Comparison of ENCODE assay signal across 8 mouse cellular contexts in genomic region chr1:180813885-180814740, GRCm38 (mm10). TPM values are rescaled to one million over a fixed set of nuclear protein-coding genes. Genes with fewer than 3 reads are reported as not detected.
A peak's percentile ranks its signal among the peaks of the same experiment; 100 is the strongest.
DNase-seq lines count a peak whose midpoint lies in the region; ATAC-seq and TF ChIP-seq lines count a peak whose summit lies in the region.

Gene H3f3a, minus strand, starts transcription at chr1:180813943.

- ATAC-seq in Patski = peak; percentile 49
- ATAC-seq in hindbrain, embryonic 14.5 days (ENCODE audit: low FRiP score) = peak; percentile 82

- H3K27me3 ChIP-seq in Patski = no peaks in the 10 kb centered on the region
- no peaks in the 10 kb centered on the region for H3K27me3 ChIP-seq in hindbrain, embryonic 14.5 days (ENCODE audit: control insufficient read depth, insufficient read depth, low read length)

- POLR2A ChIA-PET in Patski (lab: Charles Lee) = interaction anchor here (0.6 to 4.0 kb wide), 7 partner anchors 12 to 52 kb away, joined by 3 to 20 read pairs (median 4); partner anchors contain the start of gene Sde2

- no peaks in the 10 kb centered on the region for H3K9me3 ChIP-seq in hindbrain, embryonic 14.5 days (ENCODE audit: control insufficient read depth, low read length)

- H3K4me3 ChIP-seq in gastrocnemius, adult 2 months = peak within 1 kb of the TSS; percentile 99
- H3K4me3 ChIP-seq in hindbrain, embryonic 14.5 days (replicated peaks; ENCODE audit: low read length) = peak within 1 kb of the TSS; percentile 81

- intact Hi-C loops in gastrocnemius, adult 2 months (cut with DNase I) = loop anchor here (1.0 to 5.0 kb wide), 3 partner anchors 34 to 87 kb away; partner anchors contain the start of gene Acbd3

- peak within 1 kb of the TSS; percentile 67 for H3K4me2 ChIP-seq in hindbrain, embryonic 14.5 days (replicated peaks)

- CTCF ChIA-PET in Patski (lab: Charles Lee) = interaction anchor here (1.0 to 1.4 kb wide), 2 partner anchors 12 to 36 kb away, joined by 4 to 7 read pairs; no protein-coding TSS in a partner anchor

- 1% methylated on average over 55 of the region's 69 CpGs for WGBS in hindbrain, embryonic 14.5 days

- peaks cover 38% of the 10 kb centered on the region for H3K4me1 ChIP-seq in hindbrain, embryonic 14.5 days (replicated peaks; ENCODE audit: control insufficient read depth, insufficient read depth, low read length)

- in situ Hi-C loops in Patski (cut with MboI; ENCODE audit: low pct_unique_long_range_greater_than_20kb) = no loop called here

- no peak for TF ChIP-seq CTCF in Patski (IDR thresholded peaks at IDR 0.05)
- TF ChIP-seq CTCF in gastrocnemius, adult 2 months (IDR thresholded peaks at IDR 0.05) = no peak

- peaks cover 20% of the 10 kb centered on the region for H3K36me3 ChIP-seq in hindbrain, embryonic 14.5 days (replicated peaks; ENCODE audit: control insufficient read depth, insufficient read depth)

- H3K27ac ChIP-seq in gastrocnemius, adult 2 months = peak within 1 kb of the TSS; percentile 94
- H3K27ac ChIP-seq in hindbrain, embryonic 14.5 days = peak within 1 kb of the TSS; percentile 100

- no peak for DNase-seq in Patski (ENCODE audit: low read depth, low spot score)
- DNase-seq in cerebellum, adult 18-20 months = peak; percentile 79 to 94
- peak; percentile 94 for DNase-seq in gastrocnemius, adult 2 months
- peak; percentile 62 for DNase-seq in hindbrain, embryonic 14.5 days (ENCODE audit: low spot score)
- DNase-seq in left cerebral cortex, adult 11 months (ENCODE audit: low spot score) = peak; percentile 66
- peak; percentile 90 for DNase-seq in lung, postnatal 14 days
- DNase-seq in right cerebral cortex, postnatal 14 days = peak; percentile 78
- DNase-seq in urinary bladder, postnatal 36 days (ENCODE audit: low spot score in 2 of 2) = peak; percentile 83

- peak within 1 kb of the TSS; percentile 92 for H3K9ac ChIP-seq in hindbrain, embryonic 14.5 days

RNA-seq across cellular contexts. Expression of gene H3f3a, which starts in this region (rescaled TPM):
- polyA plus RNA-seq in Patski (2021) = 683 TPM
- 100 to 1,000 TPM; 314 to 379 TPM for total RNA-seq in gastrocnemius, adult 2 months (2021)
- 2,816 and 2,951 TPM in 2 replicates for polyA plus RNA-seq in hindbrain, embryonic 14.5 days (2014; fragmentation: Nextera tagmentation; extraction: Ambion mirVana)
